28 mouse cellular contexts compared by ENCODE assay signal in genomic region chr4:75816026-75816425, GRCm38 (mm10).
"Had no signal": no experiment of that assay in that cellular context is flagged by ENCODE, and none has a peak within 500 bp of the region (broad histone marks: within the 10 kb centered on the region; RNA-seq: fewer than 3 reads in every experiment).

No protein-coding gene starts in this region.

- H3K4me1 ChIP-seq: embryonic facial prominence, embryonic 10.5 days; embryonic facial prominence, embryonic 12.5 days; embryonic facial prominence, embryonic 13.5 days; embryonic facial prominence, embryonic 15.5 days; forebrain, embryonic 12.5 days; forebrain, embryonic 13.5 days; forebrain, embryonic 15.5 days had no signal

- H3K27ac ChIP-seq: embryonic facial prominence, embryonic 10.5 days; embryonic facial prominence, embryonic 12.5 days; embryonic facial prominence, embryonic 13.5 days; embryonic facial prominence, embryonic 15.5 days; forebrain, embryonic 10.5 days; forebrain, embryonic 12.5 days; forebrain, embryonic 13.5 days; forebrain, embryonic 15.5 days; gastrocnemius, adult 2 months; heart, adult 2 months had no signal

- ATAC-seq: forebrain, embryonic 13.5 days; forebrain, embryonic 14.5 days; forebrain, embryonic 15.5 days; forebrain, embryonic 16.5 days; forebrain, postnatal 0 days had no signal

- H3K27me3 ChIP-seq: embryonic facial prominence, embryonic 12.5 days; embryonic facial prominence, embryonic 13.5 days; embryonic facial prominence, embryonic 15.5 days; forebrain, embryonic 12.5 days; forebrain, embryonic 13.5 days; forebrain, embryonic 15.5 days had no signal

- H3K9ac ChIP-seq: embryonic facial prominence, embryonic 12.5 days; embryonic facial prominence, embryonic 13.5 days; embryonic facial prominence, embryonic 15.5 days; forebrain, embryonic 12.5 days; forebrain, embryonic 13.5 days; forebrain, embryonic 15.5 days; forebrain, postnatal 0 days had no signal

- H3K36me3 ChIP-seq: embryonic facial prominence, embryonic 10.5 days; embryonic facial prominence, embryonic 12.5 days; embryonic facial prominence, embryonic 13.5 days; embryonic facial prominence, embryonic 15.5 days; forebrain, embryonic 10.5 days; forebrain, embryonic 12.5 days; forebrain, embryonic 15.5 days had no signal

- DNase-seq: cerebellum, adult 8-10 months; cerebellum, adult 9-10 months; cerebellum, adult 9-11 months; cerebellum, postnatal 10 days; cerebellum, postnatal 14 days; cerebellum, postnatal 25 days; cerebellum, postnatal 36 days; embryo, embryonic 11 days; forebrain, postnatal 0 days; gastrocnemius, adult 2 months; gastrocnemius, postnatal 10 days; gastrocnemius, postnatal 14 days; gastrocnemius, postnatal 25 days; gastrocnemius, postnatal 36 days; heart, adult 11 months; heart, adult 18-20 months; heart, adult 2 months had no signal

- H3K4me3 ChIP-seq: embryonic facial prominence, embryonic 10.5 days; embryonic facial prominence, embryonic 12.5 days; embryonic facial prominence, embryonic 13.5 days; embryonic facial prominence, embryonic 15.5 days; erythroblast, embryonic 14.5 days; forebrain, embryonic 10.5 days; forebrain, embryonic 12.5 days; forebrain, embryonic 13.5 days; forebrain, embryonic 15.5 days; gastrocnemius, adult 2 months; heart, adult 2 months had no signal

- H3K9me3 ChIP-seq: embryonic facial prominence, embryonic 10.5 days; embryonic facial prominence, embryonic 12.5 days; embryonic facial prominence, embryonic 13.5 days; embryonic facial prominence, embryonic 15.5 days; forebrain, embryonic 10.5 days; forebrain, embryonic 12.5 days; forebrain, embryonic 13.5 days; forebrain, embryonic 15.5 days had no signal
